Mouse (Mus musculus) ES-Bruce4 (cell line): ENCODE measurements at regions not wholly inside any gene's neighbourhood (a gene's known extent, or its start where the extent isn't known, plus 50 kb on each side); places are given as distances from the start of the nearest gene placed in this dataset.

Source experiments
- H3K27ac ChIP-seq: 2 replicates; pipeline ENCODE4 v1.5.1; 2012; ENCODE audit warnings: low read length, inconsistent platforms; ENCODE audit not compliant: insufficient read depth
- H3K27me3 ChIP-seq: 2 replicates; pipeline ENCODE4 v1.6.1; 2012; ENCODE audit warnings: mild to moderate bottlenecking, low read length, inconsistent platforms; ENCODE audit not compliant: control insufficient read depth, poor library complexity, insufficient read depth, severe bottlenecking
- H3K36me3 ChIP-seq: 2 replicates; pipeline ENCODE4 v1.6.1; 2012; ENCODE audit warnings: inconsistent platforms, mild to moderate bottlenecking, low read length, moderate library complexity; ENCODE audit not compliant: control insufficient read depth, poor library complexity, insufficient read depth, severe bottlenecking
- H3K4me1 ChIP-seq: one replicate; pipeline ENCODE4 v1.8.1; 2011; ENCODE audit warnings: low read length; ENCODE audit not compliant: control insufficient read depth, insufficient read depth
- H3K4me3 ChIP-seq: 2 replicates; pipeline ENCODE4 v1.5.1; 2011; ENCODE audit warnings: low read depth, mild to moderate bottlenecking, low read length
- H3K9ac ChIP-seq: 2 replicates; pipeline ENCODE4 v1.6.1; 2012; ENCODE audit warnings: low read depth, mild to moderate bottlenecking, inconsistent platforms; ENCODE audit not compliant: poor library complexity, severe bottlenecking
- H3K9me3 ChIP-seq: replicated peaks from 2 replicates; pipeline ENCODE4 v1.6.1; 2012; ENCODE audit warnings: mild to moderate bottlenecking, low read length, inconsistent platforms; ENCODE audit not compliant: control insufficient read depth, poor library complexity, insufficient read depth, severe bottlenecking
- CTCF ChIP-seq: IDR thresholded peaks from one replicate; pipeline ENCODE4 v1.8.1; 2011; ENCODE audit warnings: low read depth, low read length
- EP300 ChIP-seq: IDR thresholded peaks from 2 replicates; pipeline ENCODE4 v1.6.1; 2011; ENCODE audit warnings: low read depth, low read length; ENCODE audit not compliant: insufficient read depth
- POLR2A ChIP-seq: IDR thresholded peaks from one replicate; pipeline ENCODE4 v1.8.1; 2011; ENCODE audit warnings: low read length; ENCODE audit not compliant: insufficient read depth

DNA sequence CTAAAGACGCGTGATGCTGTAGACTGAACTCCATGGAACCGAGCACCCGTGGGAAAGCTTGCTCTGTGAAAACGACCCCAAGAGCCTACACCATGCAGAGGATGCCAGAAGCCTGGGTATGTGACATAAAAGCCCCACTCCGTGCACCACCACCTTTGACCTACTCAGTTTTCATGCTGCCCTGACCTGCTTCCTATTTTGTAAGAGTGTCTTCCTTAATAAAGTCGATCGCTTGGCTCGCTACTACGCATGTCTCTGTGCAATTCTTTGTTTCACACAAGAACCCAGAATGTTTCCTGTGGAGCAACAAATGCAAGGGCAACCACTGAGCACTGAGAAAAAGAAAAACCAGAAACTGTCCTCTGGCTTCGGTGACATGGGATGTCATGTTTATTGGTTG is 60.5 kb downstream of the Sec61b start:
- Histone ChIP-seq H3K36me3 (no peaks in the 10 kb centered on the region), H3K4me3 (no peak overlapping the region), H3K27ac (no peak overlapping the region), H3K4me1 (no peaks in the 10 kb centered on the region), H3K9ac (no peak overlapping the region), H3K9me3 (no peaks in the 10 kb centered on the region), H3K27me3 (no peaks in the 10 kb centered on the region)
- TF ChIP-seq POLR2A (no peak), CTCF (no peak), EP300 (no peak)

DNA sequence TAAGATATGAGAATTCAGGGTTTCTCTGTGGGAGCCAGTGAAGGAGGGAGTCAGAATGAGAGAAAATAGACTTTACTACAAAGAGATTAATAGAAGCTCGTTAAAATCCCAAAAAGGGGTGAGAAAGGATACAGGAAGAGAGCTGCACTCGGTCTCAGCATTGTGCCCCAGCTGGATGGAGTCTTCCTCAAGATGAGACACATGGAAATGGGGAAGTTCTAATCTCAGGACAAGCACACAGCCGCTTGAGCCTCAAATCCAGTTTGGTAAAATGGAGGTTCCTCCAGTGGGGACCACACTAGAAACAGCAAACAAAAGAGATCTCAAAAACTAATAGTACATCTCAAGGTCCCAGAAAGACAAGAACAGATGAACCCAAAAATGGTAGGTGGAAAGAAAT is 93.2 kb downstream of the Sec61b start:
- TF ChIP-seq POLR2A (no peak), EP300 (no peak), CTCF (no peak)
- no peak overlapping the region for H3K27ac ChIP-seq
- no peaks in the 10 kb centered on the region for H3K36me3 ChIP-seq
- no peak overlapping the region for H3K9ac ChIP-seq
- H3K27me3 ChIP-seq, result no peaks in the 10 kb centered on the region
- H3K4me1 ChIP-seq, result no peaks in the 10 kb centered on the region
- no peak overlapping the region for H3K4me3 ChIP-seq
- no peaks in the 10 kb centered on the region for H3K9me3 ChIP-seq

DNA sequence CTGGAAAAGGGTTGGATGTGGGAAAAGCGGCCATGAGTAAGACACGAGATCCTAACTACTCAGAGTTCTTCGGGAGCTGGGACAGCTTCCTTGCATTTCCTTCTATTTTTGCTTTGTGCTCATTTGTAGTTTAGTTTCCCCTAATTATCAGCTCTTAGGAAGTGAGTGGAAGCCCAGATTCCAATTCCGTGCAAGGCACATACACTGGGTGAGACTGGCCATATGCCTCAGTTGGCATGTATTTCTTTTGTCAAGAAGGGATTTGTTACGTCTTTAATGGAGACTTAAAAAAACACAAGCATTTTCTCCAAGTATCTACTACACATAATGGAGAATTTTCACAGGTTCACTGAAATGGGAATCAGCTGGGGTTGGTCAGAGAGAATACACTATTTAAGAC is 96.4 kb downstream of the Sec61b start:
- no peaks in the 10 kb centered on the region for H3K36me3 ChIP-seq
- H3K4me1 ChIP-seq, result no peaks in the 10 kb centered on the region
- TF ChIP-seq POLR2A (no peak), EP300 (no peak)
- H3K27me3 ChIP-seq, result no peaks in the 10 kb centered on the region
- no peak overlapping the region for H3K4me3 ChIP-seq
- no peaks in the 10 kb centered on the region for H3K9me3 ChIP-seq
- no peak overlapping the region for H3K27ac ChIP-seq
- no peak overlapping the region for H3K9ac ChIP-seq

DNA sequence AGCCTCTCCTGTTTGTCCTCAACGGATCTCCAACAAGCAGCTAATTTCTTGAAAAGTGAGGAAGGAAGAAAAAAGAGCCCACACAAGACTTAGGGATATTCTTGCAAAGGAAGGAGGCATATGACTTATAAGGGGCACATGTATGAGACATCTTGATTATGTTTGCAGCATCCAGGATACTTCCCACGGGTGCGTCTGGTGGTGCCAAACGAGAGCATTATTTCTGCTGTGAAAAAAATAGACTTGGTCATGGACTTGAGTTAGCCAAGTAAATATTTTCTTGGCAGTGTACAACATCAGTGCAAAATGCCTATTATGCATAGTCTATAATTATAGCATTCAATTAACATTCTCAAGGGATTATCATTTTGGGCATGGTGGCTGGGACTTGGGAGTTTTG is 101.6 kb downstream of the Sec61b start:
- Histone ChIP-seq H3K27ac (no peak overlapping the region), H3K9me3 (no peaks in the 10 kb centered on the region), H3K36me3 (no peaks in the 10 kb centered on the region), H3K27me3 (no peaks in the 10 kb centered on the region; the same call in 1 of the 2 replicates), H3K9ac (no peak overlapping the region), H3K4me1 (no peaks in the 10 kb centered on the region), H3K4me3 (no peak overlapping the region)
- no peak for TF ChIP-seq CTCF
- TF ChIP-seq EP300, result no peak
- no peak for TF ChIP-seq POLR2A

DNA sequence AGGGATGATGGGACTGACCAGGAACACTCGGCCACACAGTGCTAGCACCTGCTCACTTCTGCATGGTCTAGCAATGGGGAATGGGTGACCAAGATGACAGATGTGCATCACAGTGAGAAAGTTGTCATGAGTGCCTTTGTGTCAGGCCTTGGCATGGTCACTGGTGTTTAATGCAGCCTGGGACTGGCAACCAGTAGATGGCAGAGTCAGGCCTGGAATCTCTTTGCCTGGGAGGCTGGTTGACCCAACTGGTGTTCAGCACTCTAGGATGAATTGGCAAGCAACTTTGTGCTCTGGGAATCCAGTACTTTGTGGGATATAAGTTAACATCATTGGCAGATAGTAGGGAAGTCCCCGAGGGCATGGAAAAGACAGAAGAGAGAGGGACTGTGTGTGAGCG is 103.0 kb downstream of the Sec61b start:
- no peaks in the 10 kb centered on the region for H3K36me3 ChIP-seq
- no peak overlapping the region for H3K27ac ChIP-seq
- no peaks in the 10 kb centered on the region; the same call in 1 of the 2 replicates for H3K27me3 ChIP-seq
- no peak overlapping the region for H3K9ac ChIP-seq
- no peaks in the 10 kb centered on the region for H3K4me1 ChIP-seq
- no peak overlapping the region for H3K4me3 ChIP-seq
- H3K9me3 ChIP-seq, result no peaks in the 10 kb centered on the region
- TF ChIP-seq CTCF (no peak), POLR2A (no peak), EP300 (no peak)

DNA sequence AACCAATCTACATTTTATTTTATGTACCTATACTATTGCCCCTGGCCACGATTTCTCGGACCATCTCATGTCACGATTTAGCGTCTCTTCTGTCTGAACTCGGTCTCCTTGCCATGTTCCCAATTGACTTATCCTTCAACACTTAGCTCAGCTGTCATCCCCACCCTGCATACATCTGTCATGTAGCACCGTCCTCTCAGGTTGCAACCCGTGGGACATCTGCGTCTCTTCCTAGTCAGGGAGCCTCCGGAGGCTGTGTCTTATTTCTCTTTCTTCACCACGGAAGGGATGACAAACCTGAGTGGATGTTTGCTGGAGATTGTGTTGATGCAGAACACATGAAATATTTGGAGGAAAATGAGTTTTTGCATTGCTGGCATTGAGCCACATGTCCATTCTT is 104.2 kb downstream of the Sec61b start:
- TF ChIP-seq POLR2A, result no peak
- no peak for TF ChIP-seq EP300
- TF ChIP-seq CTCF, result no peak
- no peaks in the 10 kb centered on the region; the same call in 1 of the 2 replicates for H3K27me3 ChIP-seq
- no peak overlapping the region for H3K4me3 ChIP-seq
- H3K9ac ChIP-seq, result no peak overlapping the region
- H3K36me3 ChIP-seq, result no peaks in the 10 kb centered on the region
- no peak overlapping the region for H3K27ac ChIP-seq
- H3K4me1 ChIP-seq, result no peaks in the 10 kb centered on the region
- H3K9me3 ChIP-seq, result no peaks in the 10 kb centered on the region

GRCm38 (mm10) chr4:47580556-47580955 is 106.1 kb downstream of the Sec61b start:
- Histone ChIP-seq H3K9me3 (no peaks in the 10 kb centered on the region), H3K27me3 (no peaks in the 10 kb centered on the region; the same call in 1 of the 2 replicates), H3K4me1 (no peaks in the 10 kb centered on the region), H3K36me3 (no peaks in the 10 kb centered on the region), H3K9ac (no peak overlapping the region), H3K4me3 (no peak overlapping the region), H3K27ac (no peak overlapping the region)
- no peak for TF ChIP-seq POLR2A
- no peak for TF ChIP-seq EP300
- TF ChIP-seq CTCF, result no peak
